Mouse (Mus musculus): ENCODE measurements at regions not wholly inside any gene's neighbourhood (a gene's known extent, or its start where the extent isn't known, plus 50 kb on each side); places are given as distances from the start of the nearest gene placed in this dataset.
A peak's percentile ranks its signal among the peaks of the same experiment; 100 is the strongest.

DNA sequence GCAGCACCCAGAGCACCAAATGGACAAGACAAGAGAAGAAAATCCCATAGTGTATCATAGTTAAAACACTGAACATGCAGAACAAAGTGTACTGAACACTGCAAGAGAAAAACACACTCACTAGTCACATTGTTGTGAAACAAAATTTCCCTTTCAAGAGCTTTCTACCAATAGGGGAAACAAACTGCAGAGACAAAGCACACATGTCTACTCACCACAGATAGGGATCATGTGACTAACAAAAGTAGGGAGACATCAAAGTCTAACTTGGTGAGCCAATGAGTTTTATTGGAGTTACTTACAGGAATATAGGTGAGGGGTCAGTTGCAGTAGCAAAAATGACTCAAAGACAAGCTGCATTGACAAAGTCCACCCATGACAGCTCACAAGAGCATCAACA lies 431.5 kb upstream of the Pmfbp1 start:
- Histone ChIP-seq H3K27me3 (ENCODE audit: control insufficient read depth, insufficient read depth, low read length) (no peaks in the 10 kb centered on the region), H3K27ac (ENCODE audit: control insufficient read depth, insufficient read depth, low read depth, low read length) (no peak overlapping the region), H3K4me1 (ENCODE audit: control insufficient read depth, insufficient read depth, low read length) (peaks cover 2% of the 10 kb centered on the region), H3K4me3 (ENCODE audit: control insufficient read depth, low read depth, low read length) (no peak overlapping the region), H3K36me3 (ENCODE audit: control insufficient read depth, insufficient read depth, low read length) (no peaks in the 10 kb centered on the region)
- no peak for TF ChIP-seq CTCF (IDR thresholded peaks at IDR 0.05; ENCODE audit: control insufficient read depth, insufficient read depth, insufficient replicate concordance, low read depth, low read length)
- TF ChIP-seq POLR2A (IDR thresholded peaks at IDR 0.05; ENCODE audit: control insufficient read depth, low read depth, low read length): no peak

DNA sequence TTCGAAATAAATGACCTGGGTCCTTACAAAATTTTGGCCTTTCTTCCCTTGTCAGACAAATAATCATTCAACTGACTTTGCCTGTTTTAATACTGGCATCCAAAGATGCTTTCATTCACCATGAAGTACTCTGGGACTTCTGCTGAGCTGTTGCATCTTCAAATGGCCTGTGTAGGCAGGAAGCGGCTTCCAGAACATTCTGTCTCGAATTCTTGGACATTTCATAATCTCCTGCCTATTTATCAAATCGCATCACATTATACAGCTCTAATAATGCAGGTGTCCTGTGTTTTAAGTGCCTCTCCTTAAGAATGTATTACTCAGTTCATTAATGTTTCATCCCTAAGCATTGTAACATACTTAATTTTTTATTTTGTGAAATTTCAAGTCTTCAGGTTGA lies 420.1 kb upstream of the Pmfbp1 start:
- H3K4me3 ChIP-seq (ENCODE audit: control insufficient read depth, low read depth, low read length): no peak overlapping the region
- H3K27ac ChIP-seq (ENCODE audit: control insufficient read depth, insufficient read depth, low read depth, low read length): no peak overlapping the region
- H3K36me3 ChIP-seq (ENCODE audit: control insufficient read depth, insufficient read depth, low read length): no peaks in the 10 kb centered on the region
- no peak for TF ChIP-seq POLR2A (IDR thresholded peaks at IDR 0.05; ENCODE audit: control insufficient read depth, low read depth, low read length)
- TF ChIP-seq CTCF (IDR thresholded peaks at IDR 0.05; ENCODE audit: control insufficient read depth, insufficient read depth, insufficient replicate concordance, low read depth, low read length): no peak
- no peaks in the 10 kb centered on the region for H3K27me3 ChIP-seq (ENCODE audit: control insufficient read depth, insufficient read depth, low read length)
- H3K4me1 ChIP-seq (ENCODE audit: control insufficient read depth, insufficient read depth, low read length): peaks cover 3% of the 10 kb centered on the region

DNA sequence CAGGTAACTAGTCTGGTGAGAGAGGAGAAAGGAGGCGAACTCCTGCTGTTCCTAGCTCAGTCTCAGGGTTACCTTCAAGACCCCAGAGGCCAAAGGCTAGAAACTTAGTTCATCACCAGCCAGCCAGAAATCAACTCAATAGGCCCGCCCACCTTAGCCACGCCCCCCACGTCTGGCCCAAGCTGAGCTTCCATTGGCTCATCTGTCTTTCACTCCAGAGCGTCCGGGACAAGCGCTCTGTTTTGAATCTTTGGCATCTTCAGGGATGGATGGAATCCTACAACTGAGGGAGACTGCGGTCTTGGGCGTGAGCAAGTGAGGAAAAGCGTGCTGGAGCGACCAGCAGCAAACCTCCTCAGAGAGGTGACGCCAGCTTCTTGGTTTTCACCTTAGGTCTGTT lies 418.8 kb upstream of the Pmfbp1 start:
- TF ChIP-seq POLR2A (IDR thresholded peaks at IDR 0.05; ENCODE audit: control insufficient read depth, low read depth, low read length) (no peak), CTCF (IDR thresholded peaks at IDR 0.05; ENCODE audit: control insufficient read depth, insufficient read depth, insufficient replicate concordance, low read depth, low read length) (no peak)
- no peaks in the 10 kb centered on the region for H3K27me3 ChIP-seq (ENCODE audit: control insufficient read depth, insufficient read depth, low read length)
- H3K36me3 ChIP-seq (ENCODE audit: control insufficient read depth, insufficient read depth, low read length): no peaks in the 10 kb centered on the region
- H3K27ac ChIP-seq (ENCODE audit: control insufficient read depth, insufficient read depth, low read depth, low read length): no peak overlapping the region
- H3K4me1 ChIP-seq (ENCODE audit: control insufficient read depth, insufficient read depth, low read length): peaks cover 3% of the 10 kb centered on the region
- peak overlapping the region; percentile 75 for H3K4me3 ChIP-seq (ENCODE audit: control insufficient read depth, low read depth, low read length)

DNA sequence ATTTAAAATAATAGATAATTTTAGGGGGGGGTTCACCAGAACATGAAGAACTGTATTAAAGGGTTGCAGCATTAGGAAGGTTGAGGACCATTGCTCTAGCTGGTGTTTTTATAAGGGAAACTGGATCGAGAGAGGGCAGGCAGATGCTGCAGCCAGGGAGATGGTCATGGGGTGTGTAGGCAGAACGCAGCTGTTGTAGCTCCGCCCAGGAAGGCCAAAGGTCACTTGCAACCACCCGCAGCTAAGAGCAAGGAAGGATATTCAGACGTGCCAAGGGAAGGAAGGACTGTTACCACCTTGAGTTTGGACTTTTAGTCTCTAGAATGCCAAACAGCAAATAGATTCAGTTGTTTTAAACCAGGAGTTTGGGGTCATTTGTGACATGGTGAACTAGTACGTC lies 414.6 kb upstream of the Pmfbp1 start:
- Histone ChIP-seq H3K27ac (ENCODE audit: control insufficient read depth, insufficient read depth, low read depth, low read length) (no peak overlapping the region), H3K4me3 (ENCODE audit: control insufficient read depth, low read depth, low read length) (no peak overlapping the region), H3K36me3 (ENCODE audit: control insufficient read depth, insufficient read depth, low read length) (no peaks in the 10 kb centered on the region), H3K27me3 (ENCODE audit: control insufficient read depth, insufficient read depth, low read length) (no peaks in the 10 kb centered on the region), H3K4me1 (ENCODE audit: control insufficient read depth, insufficient read depth, low read length) (peaks cover 3% of the 10 kb centered on the region)
- TF ChIP-seq POLR2A (IDR thresholded peaks at IDR 0.05; ENCODE audit: control insufficient read depth, low read depth, low read length) (no peak), CTCF (IDR thresholded peaks at IDR 0.05; ENCODE audit: control insufficient read depth, insufficient read depth, insufficient replicate concordance, low read depth, low read length) (no peak)

DNA sequence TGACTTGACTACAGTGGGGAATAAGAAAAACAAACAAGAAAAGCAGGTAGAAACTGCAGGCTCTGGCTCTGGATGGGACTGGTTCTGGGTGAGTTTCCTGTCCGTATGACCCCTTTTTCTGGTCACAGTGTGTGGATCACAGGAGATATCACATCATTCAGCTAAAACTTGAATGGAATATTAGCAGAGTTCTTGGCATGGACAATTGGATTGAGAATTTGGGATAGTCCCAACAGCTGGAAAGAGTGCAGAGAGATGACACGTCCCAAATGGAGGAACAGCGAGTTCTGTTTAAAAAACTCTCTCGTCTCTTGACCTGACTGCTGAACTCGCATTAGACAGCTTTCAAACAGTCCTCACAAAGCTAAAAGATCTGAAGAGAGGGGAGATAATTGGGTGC lies 412.5 kb upstream of the Pmfbp1 start:
- TF ChIP-seq POLR2A (IDR thresholded peaks at IDR 0.05; ENCODE audit: control insufficient read depth, low read depth, low read length) (no peak), CTCF (IDR thresholded peaks at IDR 0.05; ENCODE audit: control insufficient read depth, insufficient read depth, insufficient replicate concordance, low read depth, low read length) (no peak)
- no peaks in the 10 kb centered on the region for H3K36me3 ChIP-seq (ENCODE audit: control insufficient read depth, insufficient read depth, low read length)
- no peak overlapping the region for H3K4me3 ChIP-seq (ENCODE audit: control insufficient read depth, low read depth, low read length)
- no peaks in the 10 kb centered on the region for H3K27me3 ChIP-seq (ENCODE audit: control insufficient read depth, insufficient read depth, low read length)
- H3K4me1 ChIP-seq (ENCODE audit: control insufficient read depth, insufficient read depth, low read length): peaks cover 2% of the 10 kb centered on the region; the same call in 1 of the 2 replicates
- H3K27ac ChIP-seq (ENCODE audit: control insufficient read depth, insufficient read depth, low read depth, low read length): no peak overlapping the region

DNA sequence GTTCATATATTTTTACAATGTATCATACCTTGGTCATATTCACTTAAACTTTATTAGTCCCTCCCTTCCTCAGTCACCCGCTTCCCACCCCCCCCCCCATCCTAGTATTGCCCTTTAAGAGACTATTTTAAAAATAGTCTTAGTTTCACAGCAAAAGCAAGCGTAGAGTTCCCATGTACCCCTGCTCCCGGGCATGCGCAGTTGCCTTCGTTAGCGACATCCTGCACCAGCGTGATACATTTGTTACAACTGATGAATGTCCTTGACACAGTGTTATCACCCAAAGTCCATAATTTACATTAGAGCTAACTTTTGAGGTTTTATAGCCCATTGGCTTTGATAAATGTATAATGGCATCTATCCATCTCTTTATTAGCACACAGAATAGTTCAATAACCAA lies 408.7 kb upstream of the Pmfbp1 start:
- TF ChIP-seq POLR2A (IDR thresholded peaks at IDR 0.05; ENCODE audit: control insufficient read depth, low read depth, low read length) (no peak), CTCF (IDR thresholded peaks at IDR 0.05; ENCODE audit: control insufficient read depth, insufficient read depth, insufficient replicate concordance, low read depth, low read length) (no peak)
- H3K27ac ChIP-seq (ENCODE audit: control insufficient read depth, insufficient read depth, low read depth, low read length): no peak overlapping the region
- no peak overlapping the region for H3K4me3 ChIP-seq (ENCODE audit: control insufficient read depth, low read depth, low read length)
- 0 out of 2 replicates have a peak, but pooled peaks cover 2% of the 10 kb centered on the region for H3K4me1 ChIP-seq (ENCODE audit: control insufficient read depth, insufficient read depth, low read length)
- H3K36me3 ChIP-seq (ENCODE audit: control insufficient read depth, insufficient read depth, low read length): no peaks in the 10 kb centered on the region
- no peaks in the 10 kb centered on the region for H3K27me3 ChIP-seq (ENCODE audit: control insufficient read depth, insufficient read depth, low read length)

DNA sequence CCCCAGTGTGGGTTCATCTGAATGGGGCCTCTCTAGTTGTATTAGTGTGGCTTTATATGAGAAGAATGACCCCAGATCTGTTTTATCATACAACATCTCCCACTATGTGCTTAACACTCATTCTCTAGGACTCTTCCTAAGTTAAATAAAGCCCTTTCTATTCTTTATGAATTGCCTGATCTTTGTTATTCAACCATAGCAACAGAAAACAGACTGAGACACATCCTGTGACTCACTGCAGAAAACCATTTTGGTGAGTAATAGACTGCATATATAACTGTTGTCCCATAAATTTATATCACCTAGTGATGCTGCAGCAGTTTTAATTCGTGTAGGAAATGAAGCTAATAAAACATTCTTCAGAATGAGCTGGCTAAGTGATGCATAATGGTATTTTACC lies 406.0 kb upstream of the Pmfbp1 start:
- no peak for TF ChIP-seq POLR2A (IDR thresholded peaks at IDR 0.05; ENCODE audit: control insufficient read depth, low read depth, low read length)
- TF ChIP-seq CTCF (IDR thresholded peaks at IDR 0.05; ENCODE audit: control insufficient read depth, insufficient read depth, insufficient replicate concordance, low read depth, low read length): no peak
- Histone ChIP-seq H3K27ac (ENCODE audit: control insufficient read depth, insufficient read depth, low read depth, low read length) (no peak overlapping the region), H3K4me3 (ENCODE audit: control insufficient read depth, low read depth, low read length) (no peak overlapping the region), H3K27me3 (ENCODE audit: control insufficient read depth, insufficient read depth, low read length) (no peaks in the 10 kb centered on the region), H3K36me3 (ENCODE audit: control insufficient read depth, insufficient read depth, low read length) (no peaks in the 10 kb centered on the region), H3K4me1 (ENCODE audit: control insufficient read depth, insufficient read depth, low read length) (0 out of 2 replicates have a peak, but pooled peaks cover 2% of the 10 kb centered on the region)

DNA sequence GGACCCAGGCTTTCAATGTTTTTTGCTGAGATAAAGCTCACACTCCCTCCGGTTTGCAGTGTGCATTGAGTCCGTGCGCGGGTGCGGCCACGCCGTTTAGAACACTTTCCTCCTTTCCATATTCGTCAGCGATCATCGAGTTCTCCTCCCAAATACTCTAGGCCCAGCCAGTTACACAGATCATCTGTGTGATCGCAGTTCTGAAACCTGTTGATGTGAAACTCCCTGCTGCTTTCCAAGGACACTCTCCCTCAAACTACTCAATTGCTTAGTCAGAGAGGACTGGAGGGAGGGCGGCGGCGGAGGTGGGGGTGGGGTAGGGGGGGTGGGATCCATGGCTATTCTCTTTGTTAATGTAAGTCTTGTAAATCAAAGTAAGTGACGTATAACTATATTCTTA lies 394.2 kb upstream of the Pmfbp1 start:
- Histone ChIP-seq H3K36me3 (ENCODE audit: control insufficient read depth, insufficient read depth, low read length) (no peaks in the 10 kb centered on the region), H3K4me3 (ENCODE audit: control insufficient read depth, low read depth, low read length) (no peak overlapping the region), H3K27ac (ENCODE audit: control insufficient read depth, insufficient read depth, low read depth, low read length) (no peak overlapping the region), H3K27me3 (ENCODE audit: control insufficient read depth, insufficient read depth, low read length) (no peaks in the 10 kb centered on the region), H3K4me1 (ENCODE audit: control insufficient read depth, insufficient read depth, low read length) (no peaks in the 10 kb centered on the region)
- TF ChIP-seq CTCF (IDR thresholded peaks at IDR 0.05; ENCODE audit: control insufficient read depth, insufficient read depth, insufficient replicate concordance, low read depth, low read length): no peak
- no peak for TF ChIP-seq POLR2A (IDR thresholded peaks at IDR 0.05; ENCODE audit: control insufficient read depth, low read depth, low read length)
